Comparison of ENCODE assay signal across 25 mouse cellular contexts in genomic region chr12:87861740-87862692, GRCm38 (mm10). TPM values are rescaled to one million over a fixed set of nuclear protein-coding genes. Genes with fewer than 3 reads are reported as not detected.
A peak's percentile ranks its signal among the peaks of the same experiment; 100 is the strongest.
DNase-seq lines count a peak whose midpoint lies in the region; ATAC-seq and TF ChIP-seq lines count a peak whose summit lies in the region.
"Not testable (repeated sequence)": the region's sequence is repeated elsewhere in the genome, so short reads cannot be mapped to it uniquely, and the experiment has no call there.
"Had no signal": no experiment of that assay in that cellular context is flagged by ENCODE, and none has a peak within 500 bp of the region (broad histone marks: within the 10 kb centered on the region; RNA-seq: fewer than 3 reads in every experiment).

No protein-coding gene starts in this region.

- not testable (repeated sequence) for H3K4me2 ChIP-seq in kidney, embryonic 15.5 days

- 0 out of 4 replicates have a peak, but pooled peaks of 1 of the 2 experiments have one; percentile 24 for TF ChIP-seq EP300 in MEL (IDR thresholded peaks at IDR 0.05; ENCODE audit: low read depth in 1 of 2, low read length in 2 of 2)

- not testable (repeated sequence) for H3K4me1 ChIP-seq in MEL (ENCODE audit: control insufficient read depth in 1 of 2, insufficient read depth in 2 of 2, low read length in 2 of 2); forebrain, embryonic 10.5 days; heart, embryonic 10.5 days; kidney, embryonic 15.5 days

- not testable (repeated sequence) for H3K27me3 ChIP-seq in MEL (ENCODE audit: control insufficient read depth in 1 of 2, insufficient read depth in 2 of 2, low read length in 2 of 2); forebrain, embryonic 10.5 days (ENCODE audit: poor library complexity, severe bottlenecking); heart, embryonic 10.5 days (ENCODE audit: insufficient read depth, poor library complexity, severe bottlenecking); kidney, embryonic 15.5 days

- H3K27ac ChIP-seq in MEL (ENCODE audit: control insufficient read depth, low read depth, low read length); forebrain, embryonic 10.5 days; heart, embryonic 10.5 days; kidney, embryonic 15.5 days: not testable (repeated sequence)

- ATAC-seq in kidney, embryonic 15.5 days (replicated peaks; ENCODE audit: low FRiP score), result 0 out of 2 replicates have a peak, but pooled peaks have one; percentile 10

- not testable (repeated sequence) for H3K9ac ChIP-seq in MEL (ENCODE audit: control insufficient read depth, low read depth, low read length, poor library complexity, severe bottlenecking); kidney, embryonic 15.5 days

- H3K9me3 ChIP-seq in MEL (replicated peaks; ENCODE audit: insufficient read depth, low read length); heart, embryonic 10.5 days; kidney, embryonic 15.5 days (replicated peaks): not testable (repeated sequence)
- H3K9me3 ChIP-seq in forebrain, embryonic 10.5 days, result peaks cover 12% of the 10 kb centered on the region

- TF ChIP-seq CTCF in MEL (IDR thresholded peaks at IDR 0.05 in 2 of 3, conservative IDR thresholded peaks at IDR 0.05 in 1 of 3; ENCODE audit: control insufficient read depth in 1 of 3, insufficient read depth in 1 of 3, low read depth in 2 of 3, low read length in 3 of 3, poor library complexity in 1 of 3, severe bottlenecking in 1 of 3), result not testable (repeated sequence)

- DNase-seq in MEL (ENCODE audit: low read depth, low spot score) (peak; percentile 10), liver (peak; percentile 4)
- peak; percentile 14 for DNase-seq in forebrain, embryonic 10.5 days (ENCODE audit: extremely low spot score, low spot score)
- peak; percentile 73 for DNase-seq in heart, embryonic 10.5 days (ENCODE audit: low spot score)
- DNase-seq in lung, postnatal 10 days, result peak; percentile 8
- peak; percentile 5 for DNase-seq in ovary, adult 18-20 months (ENCODE audit: low spot score)
- peak; percentile 10 for DNase-seq in testis, postnatal 14 days (ENCODE audit: low spot score)

- TF ChIP-seq RAD21 in MEL (IDR thresholded peaks at IDR 0.05; ENCODE audit: low read depth, low read length), result not testable (repeated sequence)

- not testable (repeated sequence) for H3K4me3 ChIP-seq in MEL (ENCODE audit: control insufficient read depth in 1 of 2, insufficient read depth in 1 of 2, low read depth in 2 of 2, low read length in 2 of 2); forebrain, embryonic 10.5 days; heart, embryonic 10.5 days; kidney, embryonic 15.5 days (replicated peaks)

- not testable (repeated sequence) for H3K79me2 ChIP-seq in MEL (ENCODE audit: control insufficient read depth, insufficient read depth, low read length, poor library complexity)

- H3K36me3 ChIP-seq in MEL (ENCODE audit: control insufficient read depth in 1 of 2, insufficient read depth in 2 of 2, low read length in 2 of 2); forebrain, embryonic 10.5 days (replicated peaks); heart, embryonic 10.5 days; kidney, embryonic 15.5 days: not testable (repeated sequence)

- TF ChIP-seq POLR2A in MEL (IDR thresholded peaks at IDR 0.05; ENCODE audit: control insufficient read depth in 1 of 2, insufficient read depth in 1 of 2, low read depth in 1 of 2, low read length in 2 of 2, poor library complexity in 1 of 2), result not testable (repeated sequence)

- WGBS in forebrain, embryonic 10.5 days, result 85% methylated on average over 23 of the region's 23 CpGs
- 78% methylated on average over 23 of the region's 23 CpGs for WGBS in heart, embryonic 10.5 days
- 84% methylated on average over 23 of the region's 23 CpGs for WGBS in kidney, embryonic 15.5 days

RNA-seq across cellular contexts. Expression of gene Gm2016, which starts 11.9 kb away (rescaled TPM):
- total RNA-seq in MEL (2012; rRNA removed), result not detected in 2 replicates
- polyA plus RNA-seq in MEL (2012; ENCODE audit: insufficient read depth in 1 of 2, insufficient read length in 2 of 2, low read depth in 1 of 2, low replicate concordance in 2 of 2, missing spikeins in 1 of 2), result under 1 TPM in 1 of 2 experiments, not detected in 1; 0.04 TPM
- polyA plus RNA-seq in forebrain, embryonic 10.5 days (2016; fragmentation: Nextera tagmentation; extraction: Ambion mirVana), result not detected in 2 replicates
- not detected in 2 replicates for polyA plus RNA-seq in heart, embryonic 10.5 days (2016; fragmentation: Nextera tagmentation; extraction: Ambion mirVana)
- polyA plus RNA-seq in kidney, embryonic 15.5 days (2015; fragmentation: Nextera tagmentation; extraction: Ambion mirVana), result not detected in 2 replicates
- total RNA-seq: adrenal gland, postnatal 10 days; forebrain, postnatal 0 days; heart, adult 18-20 months; hematopoietic stem cell, adult 5-6 weeks; layer of hippocampus, postnatal 10 days; left cerebral cortex, adult 8-10 months had no signal
- polyA plus RNA-seq: activated CD4-positive, CD25-positive, alpha-beta regulatory T cell, adult 4 months; brain, embryonic 14.5 days; embryonic facial prominence, embryonic 14.5 days; forebrain, postnatal 0 days; heart, embryonic 15.5 days; inflammation-experienced regulatory T-cells, adult 6 months; kidney, adult 2 months; large intestine, adult 2 months; limb, embryonic 12.5 days; liver, embryonic 15.5 days; neural tube, embryonic 13.5 days; stomach, embryonic 15.5 days had no signal

RNA-seq across cellular contexts. Expression of gene Gm2001, which starts 19.9 kb away (rescaled TPM):
- total RNA-seq in MEL (2012; rRNA removed), result not detected in 2 replicates
- polyA plus RNA-seq in MEL (2012; ENCODE audit: insufficient read depth in 1 of 2, insufficient read length in 2 of 2, low read depth in 1 of 2, low replicate concordance in 2 of 2, missing spikeins in 1 of 2), result not detected
- polyA plus RNA-seq in forebrain, embryonic 10.5 days (2016; fragmentation: Nextera tagmentation; extraction: Ambion mirVana), result not detected in 2 replicates
- polyA plus RNA-seq in heart, embryonic 10.5 days (2016; fragmentation: Nextera tagmentation; extraction: Ambion mirVana), result not detected in 2 replicates
- polyA plus RNA-seq in kidney, embryonic 15.5 days (2015; fragmentation: Nextera tagmentation; extraction: Ambion mirVana), result not detected in 2 replicates
- total RNA-seq: adrenal gland, postnatal 10 days; forebrain, postnatal 0 days; heart, adult 18-20 months; hematopoietic stem cell, adult 5-6 weeks; layer of hippocampus, postnatal 10 days; left cerebral cortex, adult 8-10 months had no signal
- polyA plus RNA-seq: activated CD4-positive, CD25-positive, alpha-beta regulatory T cell, adult 4 months; brain, embryonic 14.5 days; embryonic facial prominence, embryonic 14.5 days; forebrain, postnatal 0 days; heart, embryonic 15.5 days; inflammation-experienced regulatory T-cells, adult 6 months; kidney, adult 2 months; large intestine, adult 2 months; limb, embryonic 12.5 days; liver, embryonic 15.5 days; neural tube, embryonic 13.5 days; stomach, embryonic 15.5 days had no signal

RNA-seq across cellular contexts. Expression of gene Gm2022, which starts 33.2 kb away (rescaled TPM):
- total RNA-seq in MEL (2012; rRNA removed), result not detected in 2 replicates
- not detected for polyA plus RNA-seq in MEL (2012; ENCODE audit: insufficient read depth in 1 of 2, insufficient read length in 2 of 2, low read depth in 1 of 2, low replicate concordance in 2 of 2, missing spikeins in 1 of 2)
- not detected in 2 replicates for polyA plus RNA-seq in forebrain, embryonic 10.5 days (2016; fragmentation: Nextera tagmentation; extraction: Ambion mirVana)
- polyA plus RNA-seq in heart, embryonic 10.5 days (2016; fragmentation: Nextera tagmentation; extraction: Ambion mirVana), result not detected in 2 replicates
- polyA plus RNA-seq in kidney, embryonic 15.5 days (2015; fragmentation: Nextera tagmentation; extraction: Ambion mirVana), result not detected in 2 replicates
- total RNA-seq: adrenal gland, postnatal 10 days; forebrain, postnatal 0 days; heart, adult 18-20 months; hematopoietic stem cell, adult 5-6 weeks; layer of hippocampus, postnatal 10 days; left cerebral cortex, adult 8-10 months had no signal
- polyA plus RNA-seq: activated CD4-positive, CD25-positive, alpha-beta regulatory T cell, adult 4 months; brain, embryonic 14.5 days; embryonic facial prominence, embryonic 14.5 days; forebrain, postnatal 0 days; heart, embryonic 15.5 days; inflammation-experienced regulatory T-cells, adult 6 months; kidney, adult 2 months; large intestine, adult 2 months; limb, embryonic 12.5 days; liver, embryonic 15.5 days; neural tube, embryonic 13.5 days; stomach, embryonic 15.5 days had no signal

RNA-seq across cellular contexts. Expression of gene BB287469, which starts 45.6 kb away (rescaled TPM):
- not detected in 2 replicates for total RNA-seq in MEL (2012; rRNA removed)
- polyA plus RNA-seq in MEL (2012; ENCODE audit: insufficient read depth in 1 of 2, insufficient read length in 2 of 2, low read depth in 1 of 2, low replicate concordance in 2 of 2, missing spikeins in 1 of 2), result not detected
- polyA plus RNA-seq in forebrain, embryonic 10.5 days (2016; fragmentation: Nextera tagmentation; extraction: Ambion mirVana), result not detected in 2 replicates
- polyA plus RNA-seq in heart, embryonic 10.5 days (2016; fragmentation: Nextera tagmentation; extraction: Ambion mirVana), result not detected in 2 replicates
- not detected in 2 replicates for polyA plus RNA-seq in kidney, embryonic 15.5 days (2015; fragmentation: Nextera tagmentation; extraction: Ambion mirVana)
- total RNA-seq: adrenal gland, postnatal 10 days; forebrain, postnatal 0 days; heart, adult 18-20 months; hematopoietic stem cell, adult 5-6 weeks; layer of hippocampus, postnatal 10 days; left cerebral cortex, adult 8-10 months had no signal
- polyA plus RNA-seq: activated CD4-positive, CD25-positive, alpha-beta regulatory T cell, adult 4 months; brain, embryonic 14.5 days; embryonic facial prominence, embryonic 14.5 days; forebrain, postnatal 0 days; heart, embryonic 15.5 days; inflammation-experienced regulatory T-cells, adult 6 months; kidney, adult 2 months; large intestine, adult 2 months; limb, embryonic 12.5 days; liver, embryonic 15.5 days; neural tube, embryonic 13.5 days; stomach, embryonic 15.5 days had no signal

RNA-seq across cellular contexts. Expression of gene Gm2035, which starts 57.6 kb away (rescaled TPM):
- total RNA-seq in MEL (2012; rRNA removed), result not detected in 2 replicates
- polyA plus RNA-seq in MEL (2012; ENCODE audit: insufficient read depth in 1 of 2, insufficient read length in 2 of 2, low read depth in 1 of 2, low replicate concordance in 2 of 2, missing spikeins in 1 of 2), result not detected
- polyA plus RNA-seq in forebrain, embryonic 10.5 days (2016; fragmentation: Nextera tagmentation; extraction: Ambion mirVana), result not detected in 2 replicates
- polyA plus RNA-seq in heart, embryonic 10.5 days (2016; fragmentation: Nextera tagmentation; extraction: Ambion mirVana), result not detected in 2 replicates
- not detected in 2 replicates for polyA plus RNA-seq in kidney, embryonic 15.5 days (2015; fragmentation: Nextera tagmentation; extraction: Ambion mirVana)
- total RNA-seq: adrenal gland, postnatal 10 days; forebrain, postnatal 0 days; heart, adult 18-20 months; hematopoietic stem cell, adult 5-6 weeks; layer of hippocampus, postnatal 10 days; left cerebral cortex, adult 8-10 months had no signal
- polyA plus RNA-seq: activated CD4-positive, CD25-positive, alpha-beta regulatory T cell, adult 4 months; brain, embryonic 14.5 days; embryonic facial prominence, embryonic 14.5 days; forebrain, postnatal 0 days; heart, embryonic 15.5 days; inflammation-experienced regulatory T-cells, adult 6 months; kidney, adult 2 months; large intestine, adult 2 months; limb, embryonic 12.5 days; liver, embryonic 15.5 days; neural tube, embryonic 13.5 days; stomach, embryonic 15.5 days had no signal

Comparison
In these comparisons a context has a peak if more than half of its experiments do, and no peak if none do; other contexts are left out.
1. DNase-seq: peak in every context shown above with its lines; median percentile 73 in heart, embryonic 10.5 days; 14 in forebrain, embryonic 10.5 days; 10 in MEL; 10 in testis, postnatal 14 days; 8 in lung, postnatal 10 days; 5 in ovary, adult 18-20 months; 4 in liver.